Mouse (Mus musculus): ENCODE measurements at regions not wholly inside any gene's neighbourhood (a gene's known extent, or its start where the extent isn't known, plus 50 kb on each side); places are given as distances from the start of the nearest gene placed in this dataset.

DNA sequence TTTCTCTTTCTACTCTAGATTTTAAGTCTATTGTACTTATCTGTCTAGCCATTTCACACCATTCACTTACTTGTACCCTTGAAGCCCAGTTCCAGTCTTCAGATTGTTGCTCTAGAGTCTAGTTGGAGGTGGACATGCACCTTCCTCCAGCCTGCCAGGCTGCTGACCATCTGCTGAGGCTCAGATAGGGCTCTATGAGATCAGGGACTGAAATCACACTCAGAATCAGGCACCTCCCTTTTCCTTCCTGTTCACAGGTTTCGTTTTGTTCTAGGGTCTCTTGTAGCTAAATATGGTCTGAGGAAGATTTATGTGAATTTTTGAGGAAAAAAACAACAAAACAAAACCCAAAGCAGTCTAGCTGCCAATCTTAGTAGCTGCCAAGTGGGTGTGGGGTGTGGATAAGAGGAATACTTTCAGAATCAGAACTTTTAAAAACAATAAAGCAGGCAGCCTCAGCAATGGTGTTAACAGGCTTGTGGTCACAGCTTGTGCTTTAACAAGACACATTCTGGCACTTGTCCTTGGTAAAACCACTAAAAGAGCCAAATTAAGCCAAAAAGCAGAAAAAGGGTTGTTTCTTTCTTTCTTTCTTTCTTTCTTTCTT lies 225.9 kb upstream of the Gvin1 start:
- peak; percentile 2 for DNase-seq (ENCODE audit: low spot score)
